Mouse (Mus musculus) cerebellum, adult 11 months (tissue): Measurements from ENCODE around the gene Setd1b.

Source experiments
- DNase-seq: peaks from one replicate; pipeline ENCODE4 v3.0.0; 2022

Setd1b gene

GRCm38 (mm10) chr5:123128426-123129169 is 13.4 kb upstream of the Setd1b start:
- DNase-seq, result no peak

- DNase-seq, result no peak
Measured at GRCm38 (mm10) chr5:123129170-123129757, 12.7 kb upstream of the Setd1b start.

GRCm38 (mm10) chr5:123130030-123130813 is 11.8 kb upstream of the Setd1b start:
- DNase-seq, result no peak

DNA sequence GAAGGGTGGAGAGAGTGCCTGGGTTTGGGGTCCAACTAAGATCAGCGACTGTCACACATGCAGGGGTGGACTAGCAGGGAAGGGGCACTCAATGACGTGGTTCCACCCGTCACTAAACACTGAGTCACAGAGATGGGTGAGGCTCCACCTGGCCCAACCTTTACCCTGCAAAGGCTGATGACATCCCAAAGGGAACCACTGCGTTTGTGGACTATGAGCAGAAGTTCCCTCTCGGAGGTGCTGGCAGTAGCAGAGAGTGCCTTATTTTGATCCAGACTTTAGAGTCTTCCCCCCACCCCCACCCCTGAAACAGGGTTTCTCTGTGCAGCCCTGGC is 11.2 kb upstream of the Setd1b start:
- no peak for DNase-seq

GRCm38 (mm10) chr5:123132308-123133071 is 9.5 kb upstream of the Setd1b start, which contains the start of gene Rhof:
Gene Rhof (minus strand): TSS chr5:123132692.
- DNase-seq, result peak; percentile 86

DNA sequence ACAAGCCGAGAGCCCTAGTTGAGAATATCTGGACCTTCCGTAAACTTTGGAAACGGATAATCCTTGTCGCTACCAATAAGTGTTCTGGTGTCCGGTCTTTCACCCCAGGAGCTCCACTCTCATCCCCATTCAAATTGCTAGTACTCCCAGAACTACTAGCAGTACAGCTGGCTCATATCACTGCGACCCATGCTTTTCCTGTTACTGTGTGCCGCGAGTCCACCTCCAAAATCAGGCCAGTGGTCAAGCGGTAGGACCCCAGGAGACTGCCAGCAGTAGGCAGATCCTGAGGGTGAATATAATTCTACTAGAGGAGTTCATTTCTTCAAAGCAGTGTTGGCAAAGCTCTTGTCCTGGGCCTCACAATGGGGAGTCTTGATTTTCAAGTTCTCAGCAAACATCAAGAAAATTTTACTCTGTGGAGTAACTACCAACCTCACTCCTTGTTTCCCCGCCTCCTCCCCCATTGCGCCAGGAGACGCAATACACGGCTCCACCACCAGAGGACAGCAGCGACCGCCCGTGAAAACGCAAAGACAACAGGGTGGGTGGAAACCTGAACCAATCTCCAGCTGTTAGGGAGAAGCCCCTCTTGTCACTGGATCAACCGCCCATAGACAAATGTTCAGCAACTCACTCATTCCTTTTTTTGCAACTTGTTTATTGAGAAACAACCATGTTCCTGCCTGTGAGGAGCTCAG is 8.8 kb upstream of the Setd1b start:
- DNase-seq, result peak; percentile 86

GRCm38 (mm10) chr5:123133784-123134143 is 8.2 kb upstream of the Setd1b start:
- no peak for DNase-seq

DNA sequence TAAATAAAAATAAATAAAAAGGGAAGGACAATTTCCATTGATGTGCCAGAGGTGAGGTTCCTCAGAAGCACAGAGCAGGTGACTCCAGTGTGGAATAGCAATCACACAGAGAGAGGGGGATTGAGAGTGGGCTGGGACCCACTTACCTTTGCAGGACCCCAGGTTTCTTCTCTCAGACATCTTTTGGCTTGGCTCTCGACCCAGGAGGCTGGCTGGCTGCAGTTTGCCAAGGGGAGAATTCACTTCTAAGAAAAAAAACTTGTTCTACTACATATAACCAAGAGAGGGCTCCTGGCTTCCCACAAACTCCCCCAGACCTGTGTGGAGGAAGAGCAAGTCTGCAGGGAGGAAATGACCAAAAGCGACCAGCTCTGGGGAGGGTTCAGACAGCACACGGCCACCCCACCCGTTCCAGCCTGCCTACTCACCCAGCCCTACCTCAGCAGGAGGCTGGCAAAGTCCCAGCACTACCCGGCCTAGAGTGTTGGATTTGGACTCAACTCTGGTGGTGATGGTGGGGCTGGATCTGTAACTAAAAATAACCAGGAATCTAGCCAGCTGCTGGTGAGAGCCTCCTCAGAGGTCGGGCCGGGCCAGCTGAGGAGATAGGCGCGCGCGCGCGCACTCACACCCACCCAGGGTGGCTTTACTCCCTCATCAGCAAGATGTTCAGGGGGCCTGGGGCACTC is 7.7 kb upstream of the Setd1b start:
- DNase-seq, result peak; percentile 67

- no peak for DNase-seq
Measured at GRCm38 (mm10) chr5:123134875-123135382, 7.1 kb upstream of the Setd1b start.

GRCm38 (mm10) chr5:123135471-123136360 is 6.3 kb upstream of the Setd1b start:
- peak; percentile 73 for DNase-seq

DNA sequence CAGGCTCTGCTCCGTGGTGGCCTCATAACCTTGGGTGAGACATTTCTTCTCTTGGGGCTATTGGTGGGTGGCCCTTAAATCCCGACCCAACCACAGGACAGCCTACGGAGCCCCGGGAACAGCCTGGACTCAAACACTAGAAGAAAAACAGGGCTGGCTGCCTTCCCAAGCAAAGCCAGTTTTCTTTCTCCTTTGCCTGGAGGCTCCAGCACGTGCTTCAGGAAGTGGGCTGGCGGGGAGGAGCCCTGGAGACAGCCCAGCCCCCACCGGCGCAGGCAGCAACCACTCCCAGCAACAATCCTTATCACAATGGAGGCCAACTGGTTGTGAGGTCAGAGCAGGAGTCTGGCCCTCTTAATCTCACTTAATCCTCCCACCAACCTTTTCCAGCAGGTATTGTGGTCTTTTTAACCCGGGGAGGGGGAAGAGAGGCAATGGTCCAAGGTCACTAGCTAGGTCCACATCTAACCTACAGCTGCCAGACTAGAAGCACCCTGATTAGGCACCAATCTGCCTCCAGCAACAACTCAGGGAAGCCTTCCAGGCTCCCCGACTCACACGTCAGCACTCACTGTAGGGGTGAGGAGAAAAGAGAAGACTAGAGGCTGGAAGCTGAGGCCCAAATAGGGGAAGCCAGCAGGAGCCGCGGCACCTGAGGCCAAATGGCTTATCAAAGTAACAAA is 5.5 kb upstream of the Setd1b start:
- DNase-seq, result peak; percentile 67

- DNase-seq, result peak; percentile 67
Measured at GRCm38 (mm10) chr5:123137044-123137909, 4.7 kb upstream of the Setd1b start.

DNA sequence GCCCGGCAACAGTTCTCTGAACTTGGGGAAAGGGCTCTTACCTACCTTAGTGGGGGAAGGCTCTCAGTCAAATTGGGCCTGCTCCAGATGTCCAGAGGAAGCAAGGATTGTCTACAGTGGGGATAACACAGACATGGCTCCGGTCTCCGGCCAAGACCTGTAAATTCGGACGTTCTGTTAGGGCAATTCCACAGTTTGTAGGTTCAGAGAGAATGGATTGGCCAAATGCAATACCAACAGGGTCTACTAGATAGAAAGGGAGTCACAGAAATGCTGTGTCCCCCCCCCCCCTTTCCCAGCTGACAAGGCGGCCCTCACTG is 4.1 kb upstream of the Setd1b start:
- no peak for DNase-seq

GRCm38 (mm10) chr5:123138230-123138911 is 3.6 kb upstream of the Setd1b start:
- no peak for DNase-seq

- peak; percentile 91 for DNase-seq
Measured at GRCm38 (mm10) chr5:123138953-123139721, 2.9 kb upstream of the Setd1b start.

DNA sequence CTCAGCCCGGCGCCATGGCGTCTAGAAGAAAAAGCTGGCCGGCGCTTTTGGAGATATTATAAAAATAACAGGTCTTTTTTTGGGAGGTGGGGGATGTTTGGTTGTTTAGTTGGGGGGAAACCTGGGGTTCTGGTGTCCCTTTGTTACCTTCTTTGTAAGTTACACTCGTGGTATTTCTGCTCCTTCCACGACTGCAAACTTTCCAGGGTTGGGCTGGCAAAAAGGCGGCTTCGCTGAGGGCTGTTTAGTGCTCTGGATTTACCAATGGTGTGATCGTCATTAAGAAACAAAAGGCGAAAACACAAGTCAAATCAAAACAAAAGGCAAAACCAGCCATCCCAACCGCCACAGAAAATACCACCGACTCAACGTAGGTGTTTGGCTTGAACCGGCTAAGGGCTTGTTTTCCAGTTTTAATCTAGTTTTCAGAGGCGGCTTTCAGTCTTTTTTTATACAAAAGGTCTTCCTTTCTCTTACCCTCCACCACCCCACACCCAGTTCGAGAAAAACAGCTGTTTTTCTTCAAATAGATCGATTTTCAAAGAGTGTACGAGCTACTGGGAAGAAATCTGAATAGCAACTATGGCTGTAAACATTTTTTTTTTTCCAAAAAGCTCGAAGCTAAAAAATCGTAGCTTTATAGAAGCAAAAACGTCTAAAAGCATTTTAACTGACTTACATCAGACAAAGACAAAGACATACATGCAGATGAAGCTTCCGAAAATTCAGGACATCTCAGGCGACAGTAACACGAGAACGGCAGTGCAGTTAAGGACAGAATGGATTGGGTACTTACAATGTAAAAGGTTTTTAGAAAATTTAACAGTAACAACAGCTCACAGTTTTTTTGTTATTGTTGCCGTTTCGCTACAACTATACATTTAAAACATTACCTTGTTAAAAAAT is 2.0 kb upstream of the Setd1b start:
- no peak for DNase-seq
